Mouse (Mus musculus) hindbrain, embryonic 13.5 days (tissue): ENCODE data around the gene Morn2. TPM values are rescaled to one million over a fixed set of nuclear protein-coding genes. Genes with fewer than 3 reads are reported as not detected.

Experiments
- ATAC-seq: fragments of 200-750 bp; cut with Nextera tagmentation; 2 replicates; pipeline ENCODE4 v1.8.0; 2017; ENCODE audit warnings: moderate TSS enrichment; ENCODE audit not compliant: low FRiP score
- H3K27ac ChIP-seq: fragments of 300-500 bp; sonication (generic); 2 replicates; pipeline ENCODE4 v1.5.1; 2015; ENCODE audit warnings: inconsistent platforms, mild to moderate bottlenecking, moderate library complexity
- H3K27me3 ChIP-seq: fragments of 300-500 bp; sonication (generic); 2 replicates; pipeline ENCODE4 v1.6.1; 2015; ENCODE audit warnings: mild to moderate bottlenecking, inconsistent platforms
- H3K36me3 ChIP-seq: fragments of 300-500 bp; sonication (generic); 2 replicates; pipeline ENCODE4 v1.6.1; 2015; ENCODE audit warnings: mild to moderate bottlenecking, inconsistent platforms
- H3K4me1 ChIP-seq: fragments of 300-500 bp; sonication (generic); replicated peaks from 2 replicates; pipeline ENCODE4 v1.6.1; 2015; ENCODE audit warnings: inconsistent platforms
- H3K4me2 ChIP-seq: fragments of 300-500 bp; sonication (generic); 2 replicates; pipeline ENCODE4 v1.6.1; 2015; ENCODE audit warnings: inconsistent platforms, mild to moderate bottlenecking, moderate library complexity
- H3K4me3 ChIP-seq: fragments of 300-500 bp; sonication (generic); 2 replicates; pipeline ENCODE4 v1.5.1; 2015; ENCODE audit warnings: mild to moderate bottlenecking, inconsistent platforms
- H3K9ac ChIP-seq: fragments of 300-500 bp; sonication (generic); 2 replicates; pipeline ENCODE4 v1.6.1; 2015; ENCODE audit warnings: mild to moderate bottlenecking, inconsistent platforms
- H3K9me3 ChIP-seq: fragments of 300-500 bp; sonication (generic); 2 replicates; pipeline ENCODE4 v1.6.1; 2016; ENCODE audit warnings: inconsistent platforms
- WGBS: fragments of 180-500 bp; shearing (Covaris S2); methylation state at CpG from one replicate; pipeline ENCODE4 v1.1.7; 2015; 5-methylcytosine and 5-hydroxymethylcytosine counted together
- polyA plus RNA-seq: library from polyadenylated mRNA; unstranded; fragments of >200 nt; fragmentation: Nextera tagmentation; extraction: Ambion mirVana; gene quantifications from 2 replicates; pipeline ENCODE4 v1.2.1, GENCODE M21; 2015

Gene Morn2
- polyA plus RNA-seq, 1 experiment from 2014 or later, result 55.3 TPM

DNA sequence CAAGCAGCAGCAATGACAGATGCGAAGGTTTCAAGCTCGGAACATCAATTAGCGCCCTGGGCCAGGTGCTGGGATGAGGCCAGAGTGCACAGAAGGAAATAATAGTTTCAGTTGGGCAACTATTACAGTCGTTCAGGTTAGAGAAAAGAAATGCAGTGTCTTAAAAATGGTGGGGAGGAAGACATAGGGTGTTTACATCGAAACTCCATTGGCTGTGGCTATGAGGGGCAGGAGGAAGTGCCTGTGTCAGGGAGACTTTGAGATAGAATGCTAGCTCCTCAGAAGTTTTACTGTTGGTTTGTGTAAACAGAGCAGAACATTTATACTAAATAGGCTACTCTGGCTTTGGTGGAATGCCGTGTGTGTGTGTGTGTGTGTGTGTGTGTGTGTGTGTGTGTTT lies 2.0 kb upstream of the Morn2 start:
- Histone ChIP-seq H3K9ac (no peak overlapping the region), H3K4me3 (no peak overlapping the region)
- WGBS, result 90% methylated on average over 6 of the region's 6 CpGs

DNA sequence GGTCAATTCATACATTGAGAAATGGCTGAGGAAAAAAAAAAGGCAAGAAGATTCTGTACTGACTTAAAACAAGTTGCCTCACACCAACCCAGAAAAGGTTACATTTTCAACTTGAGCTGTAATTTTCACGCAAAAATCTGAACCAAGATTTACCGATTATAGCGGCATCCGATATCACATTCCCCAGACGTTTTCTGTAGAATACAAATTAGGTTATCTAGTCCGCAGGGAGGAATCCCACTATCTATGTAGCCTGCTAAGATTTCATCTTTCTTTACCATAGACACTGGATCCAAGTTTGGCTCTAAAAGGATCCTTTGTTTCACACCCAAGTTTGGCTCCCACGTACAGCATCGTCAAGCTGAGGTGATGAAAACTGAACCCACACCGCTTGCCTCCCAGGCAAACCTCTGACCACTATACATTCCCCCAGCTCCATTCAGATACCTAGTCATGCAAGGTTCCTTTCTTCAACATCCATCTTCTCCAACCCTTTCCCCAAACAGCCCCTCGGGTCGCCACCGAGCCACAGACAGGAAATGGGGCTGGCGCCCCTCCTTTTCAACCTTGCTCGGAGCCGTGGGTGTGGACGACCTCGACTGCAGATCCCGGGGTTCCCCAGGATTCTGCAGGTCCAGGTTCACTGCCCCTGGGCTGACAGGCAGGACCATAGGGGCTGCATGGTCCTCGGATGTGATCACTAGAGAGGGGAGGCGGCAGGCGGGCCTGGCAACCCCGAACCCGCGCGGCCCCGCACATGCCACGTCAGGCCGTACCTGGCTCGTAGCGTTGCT lies 526 bp upstream of the Morn2 start:
- no peaks in the 10 kb centered on the region for H3K27me3 ChIP-seq
- WGBS, result 2% methylated on average over 25 of the region's 30 CpGs
- ATAC-seq, result no peak; the same call in 1 of the 2 replicates
- H3K4me1 ChIP-seq, result peaks cover 15% of the 10 kb centered on the region
- peak overlapping the region; percentile 94 for H3K27ac ChIP-seq
- peak overlapping the region; percentile 90 for H3K4me3 ChIP-seq
- H3K9ac ChIP-seq, result peak overlapping the region; percentile 92
- peak overlapping the region; percentile 70 for H3K4me2 ChIP-seq
- no peaks in the 10 kb centered on the region; the same call in 1 of the 2 replicates for H3K36me3 ChIP-seq
- no peaks in the 10 kb centered on the region for H3K9me3 ChIP-seq

More for the DNA sequence above, 2.0 kb upstream of the Morn2 start:
- peaks cover 3% of the 10 kb centered on the region; the same call in 1 of the 2 replicates for H3K36me3 ChIP-seq
- no peak overlapping the region for H3K27ac ChIP-seq
- no peak for ATAC-seq
- peaks cover 15% of the 10 kb centered on the region for H3K4me1 ChIP-seq
- H3K9me3 ChIP-seq, result no peaks in the 10 kb centered on the region
- H3K27me3 ChIP-seq, result no peaks in the 10 kb centered on the region
- H3K4me2 ChIP-seq, result peak overlapping the region; percentile 70

DNA sequence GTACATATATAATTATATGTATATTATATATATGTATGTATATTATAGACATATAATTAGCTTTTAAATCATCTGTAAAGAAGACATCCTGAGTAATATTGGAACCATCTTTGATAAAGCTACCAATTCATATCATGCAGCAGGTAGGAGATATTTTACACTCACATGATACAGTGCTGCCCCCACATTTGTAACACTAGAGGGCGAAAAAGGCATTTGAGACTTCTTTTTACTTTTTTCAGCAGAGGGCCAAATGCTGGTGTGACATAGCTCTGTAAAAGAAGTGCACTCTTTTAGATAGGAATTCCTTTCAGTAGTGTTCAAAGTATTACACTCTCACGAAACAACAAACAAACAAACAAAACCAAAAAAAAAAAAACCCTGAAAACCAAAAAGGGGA lies 1.1 kb downstream of the Morn2 start:
- Histone ChIP-seq H3K9me3 (no peaks in the 10 kb centered on the region), H3K4me3 (no peak overlapping the region), H3K27me3 (no peaks in the 10 kb centered on the region), H3K4me1 (peaks cover 15% of the 10 kb centered on the region), H3K9ac (no peak overlapping the region), H3K27ac (no peak overlapping the region), H3K4me2 (no peak overlapping the region), H3K36me3 (no peaks in the 10 kb centered on the region)
- WGBS, result 29% methylated on average over 2 of the region's 2 CpGs
- ATAC-seq, result no peak

DNA sequence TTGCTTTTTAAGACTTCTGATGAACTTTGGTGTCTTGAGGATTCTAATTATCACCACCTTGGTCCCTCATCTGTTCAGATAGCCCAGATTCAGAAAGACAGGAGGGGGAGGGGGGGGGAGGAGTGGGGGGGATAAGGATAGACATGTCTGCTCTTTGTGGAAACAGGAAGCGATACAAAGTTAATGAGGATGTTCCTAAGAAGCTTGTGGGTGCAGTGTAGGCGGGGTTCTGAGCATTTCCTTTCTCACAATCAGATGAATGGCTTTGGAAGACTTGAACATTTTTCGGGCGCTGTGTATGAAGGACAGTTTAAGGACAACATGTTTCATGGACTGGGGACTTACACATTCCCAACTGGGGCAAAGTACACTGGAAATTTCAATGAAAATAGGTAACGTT lies 5.3 kb downstream of the Morn2 start:
- no peaks in the 10 kb centered on the region for H3K9me3 ChIP-seq
- H3K4me3 ChIP-seq, result no peak overlapping the region
- H3K4me2 ChIP-seq, result no peak overlapping the region
- no peak overlapping the region for H3K27ac ChIP-seq
- no peak overlapping the region for H3K9ac ChIP-seq
- no peaks in the 10 kb centered on the region for H3K4me1 ChIP-seq
- WGBS, result 94% methylated on average over 5 of the region's 5 CpGs
- H3K27me3 ChIP-seq, result no peaks in the 10 kb centered on the region
- no peaks in the 10 kb centered on the region for H3K36me3 ChIP-seq
- ATAC-seq, result no peak

DNA sequence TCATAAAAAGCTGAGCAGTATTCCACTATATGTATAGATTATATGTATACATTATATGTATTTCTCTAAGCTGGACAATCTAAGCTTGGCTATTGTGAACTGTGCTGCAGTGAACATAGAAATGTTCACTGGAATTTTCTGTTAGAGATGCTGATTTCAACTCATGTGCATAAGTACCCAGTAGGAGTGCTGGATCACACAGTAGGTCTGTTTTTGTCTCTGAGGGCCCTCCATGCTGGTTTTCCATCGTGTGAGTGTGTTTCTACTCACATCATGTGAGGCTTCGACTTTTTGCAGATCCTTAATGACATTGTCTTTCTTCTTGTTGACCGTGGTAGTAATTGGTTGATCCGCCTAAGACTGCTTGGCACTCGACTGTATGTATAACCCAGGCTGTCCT lies 8.8 kb downstream of the Morn2 start:
- Histone ChIP-seq H3K9ac (no peak overlapping the region), H3K36me3 (no peaks in the 10 kb centered on the region), H3K27ac (no peak overlapping the region), H3K4me2 (no peak overlapping the region), H3K4me3 (no peak overlapping the region), H3K4me1 (no peaks in the 10 kb centered on the region), H3K27me3 (no peaks in the 10 kb centered on the region), H3K9me3 (no peaks in the 10 kb centered on the region)
- WGBS, result 90% methylated on average over 5 of the region's 5 CpGs
- ATAC-seq, result no peak

DNA sequence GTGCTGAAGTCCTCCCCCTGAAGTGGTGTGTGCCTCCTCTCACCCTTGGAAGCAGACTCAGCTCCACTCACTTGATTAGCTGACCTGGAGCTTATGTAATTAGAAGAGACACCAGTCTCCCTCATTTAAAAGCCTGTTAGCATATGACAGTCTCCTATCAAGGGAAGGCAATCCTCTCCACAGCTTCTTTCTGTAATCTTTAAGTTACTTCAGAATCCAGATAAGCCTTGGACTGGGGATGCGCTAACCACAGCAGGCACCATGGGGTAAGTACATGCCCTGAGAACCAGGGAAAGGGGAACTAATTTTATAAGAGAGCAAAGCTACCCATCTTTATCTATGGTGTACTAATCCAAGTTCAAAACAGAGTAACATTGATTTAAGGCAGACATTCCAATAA lies 17.2 kb downstream of the Morn2 start, which contains the start of gene Arhgef33:
Gene Arhgef33 (plus strand): TSS at position 157 of the 400 bp plus-strand sequence.
- peaks cover 4% of the 10 kb centered on the region for H3K4me1 ChIP-seq
- no peaks in the 10 kb centered on the region for H3K9me3 ChIP-seq
- no peaks in the 10 kb centered on the region for H3K27me3 ChIP-seq
- no peak within 1 kb of the TSS for H3K27ac ChIP-seq
- no peaks in the 10 kb centered on the region for H3K36me3 ChIP-seq
- no peak within 1 kb of the TSS for H3K4me3 ChIP-seq
- 96% methylated on average over 1 of the region's 1 CpGs for WGBS
- ATAC-seq, result no peak
- H3K9ac ChIP-seq, result no peak within 1 kb of the TSS
- no peak within 1 kb of the TSS for H3K4me2 ChIP-seq

DNA sequence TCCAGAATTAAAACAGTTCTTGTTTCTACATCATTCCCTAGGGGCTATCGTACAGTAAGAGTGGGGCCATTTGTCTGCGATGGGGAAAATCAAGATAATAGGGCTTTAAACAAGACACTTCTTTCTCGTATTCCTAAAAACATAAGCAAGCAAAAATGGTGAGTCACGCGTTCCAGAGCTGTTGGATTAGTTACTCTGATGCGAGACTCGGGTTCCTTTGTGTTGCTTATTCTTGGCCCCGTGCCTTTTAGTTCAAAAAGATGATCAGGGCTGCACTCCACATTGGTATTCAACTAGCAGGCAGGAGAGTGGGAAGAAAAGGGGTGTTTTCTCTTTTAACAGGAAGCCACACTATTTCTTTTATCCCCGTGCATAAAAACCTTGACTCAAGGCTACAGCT lies 21.8 kb downstream of the Morn2 start:
- no peak overlapping the region for H3K4me3 ChIP-seq
- H3K9ac ChIP-seq, result no peak overlapping the region
- no peaks in the 10 kb centered on the region for H3K36me3 ChIP-seq
- no peaks in the 10 kb centered on the region for H3K9me3 ChIP-seq
- H3K4me1 ChIP-seq, result peaks cover 6% of the 10 kb centered on the region
- H3K27ac ChIP-seq, result no peak overlapping the region
- no peak overlapping the region for H3K4me2 ChIP-seq
- 57% methylated on average over 9 of the region's 9 CpGs for WGBS
- no peaks in the 10 kb centered on the region for H3K27me3 ChIP-seq
- ATAC-seq, result no peak

DNA sequence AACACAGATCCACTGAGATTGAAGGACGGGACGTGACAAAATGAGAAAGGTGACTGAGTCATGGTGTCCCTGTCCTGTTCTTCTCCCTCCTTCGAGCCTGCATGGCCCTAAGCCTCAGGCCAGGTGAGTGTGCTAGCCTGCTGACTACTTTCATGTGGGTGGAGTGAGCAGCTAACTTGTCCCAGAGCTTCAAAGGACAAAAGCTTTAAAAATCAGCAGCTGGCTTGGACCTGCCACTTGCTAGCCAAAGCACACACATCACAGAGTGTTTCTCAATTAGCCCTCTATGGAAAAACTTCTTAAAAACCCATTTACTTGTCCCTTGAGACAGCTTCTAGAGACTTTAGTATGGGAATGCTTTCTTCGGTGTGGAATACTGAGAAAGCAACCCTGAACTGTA lies 22.4 kb downstream of the Morn2 start:
- Histone ChIP-seq H3K27me3 (no peaks in the 10 kb centered on the region), H3K9me3 (no peaks in the 10 kb centered on the region), H3K27ac (no peak overlapping the region), H3K4me2 (no peak overlapping the region), H3K4me1 (peaks cover 6% of the 10 kb centered on the region), H3K36me3 (no peaks in the 10 kb centered on the region), H3K9ac (no peak overlapping the region), H3K4me3 (no peak overlapping the region)
- no peak for ATAC-seq
- WGBS, result 83% methylated on average over 4 of the region's 4 CpGs

DNA sequence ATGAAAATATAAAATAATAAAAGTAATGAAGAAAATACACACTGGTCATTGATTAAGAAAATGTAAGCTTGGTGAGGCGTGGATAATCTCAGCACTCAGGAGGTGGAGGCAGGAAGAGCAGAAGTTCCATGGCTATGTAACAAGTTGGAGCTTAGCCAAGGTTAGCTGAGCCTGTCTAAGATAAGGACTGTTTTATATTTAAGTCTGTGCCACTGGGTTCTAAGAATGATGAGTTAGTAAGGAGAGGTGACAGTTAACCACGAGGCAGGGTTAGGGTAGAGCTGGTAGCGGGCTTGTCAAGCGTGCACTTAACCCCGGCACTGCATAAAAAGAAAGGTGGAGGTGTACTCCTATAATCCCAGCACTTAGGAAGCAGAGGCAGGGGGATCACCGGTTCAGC lies 32.2 kb downstream of the Morn2 start:
- WGBS, result 91% methylated on average over 6 of the region's 6 CpGs
- Histone ChIP-seq H3K36me3 (no peaks in the 10 kb centered on the region), H3K4me1 (no peaks in the 10 kb centered on the region), H3K9ac (no peak overlapping the region), H3K4me2 (no peak overlapping the region), H3K27ac (no peak overlapping the region), H3K9me3 (no peaks in the 10 kb centered on the region), H3K27me3 (no peaks in the 10 kb centered on the region), H3K4me3 (no peak overlapping the region)
- no peak for ATAC-seq

DNA sequence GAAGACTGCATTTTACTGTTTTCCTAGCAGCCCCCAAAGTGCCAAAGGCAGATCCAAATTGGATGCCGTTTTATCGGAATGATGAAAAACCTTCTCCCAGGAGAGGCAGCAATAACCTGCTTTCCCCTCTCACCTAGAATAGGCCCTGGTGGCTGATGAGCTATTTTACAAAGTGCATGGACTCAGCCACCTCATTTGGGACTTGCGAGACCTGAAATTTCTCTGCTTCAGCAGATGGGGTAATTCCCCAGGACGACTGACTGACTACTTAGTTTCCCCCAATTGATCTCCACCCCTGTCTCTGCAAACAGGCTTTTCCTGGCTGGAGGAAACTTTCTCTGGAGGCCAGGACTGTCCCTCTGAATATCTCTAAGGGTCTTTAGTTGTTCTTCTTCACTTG lies 33.0 kb downstream of the Morn2 start:
- no peak overlapping the region for H3K9ac ChIP-seq
- no peak overlapping the region for H3K4me3 ChIP-seq
- no peaks in the 10 kb centered on the region for H3K9me3 ChIP-seq
- WGBS, result 84% methylated on average over 4 of the region's 4 CpGs
- H3K27me3 ChIP-seq, result no peaks in the 10 kb centered on the region
- no peak overlapping the region for H3K4me2 ChIP-seq
- H3K36me3 ChIP-seq, result no peaks in the 10 kb centered on the region
- ATAC-seq, result no peak
- no peak overlapping the region for H3K27ac ChIP-seq
- no peaks in the 10 kb centered on the region for H3K4me1 ChIP-seq

DNA sequence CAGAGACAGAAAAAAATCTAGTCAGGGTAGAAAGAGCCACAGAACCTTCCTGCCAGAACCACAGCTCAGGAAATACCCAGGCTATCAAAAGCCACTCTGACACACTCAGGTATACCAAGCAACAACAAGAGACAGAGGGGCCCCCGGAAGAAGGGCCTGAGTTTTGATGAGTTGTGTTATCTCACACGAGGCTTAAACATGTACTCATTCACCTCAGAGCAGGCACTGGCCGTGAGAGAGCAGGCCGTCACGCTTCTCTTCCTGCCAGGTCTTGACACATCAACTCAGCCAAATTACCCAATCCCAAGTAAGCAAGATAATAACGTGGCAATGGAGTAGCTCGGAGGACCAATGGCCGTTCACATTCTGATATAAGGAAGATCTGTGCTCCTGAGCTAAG lies 33.7 kb downstream of the Morn2 start:
- 83% methylated on average over 8 of the region's 8 CpGs for WGBS
- Histone ChIP-seq H3K4me1 (no peaks in the 10 kb centered on the region), H3K27ac (no peak overlapping the region), H3K4me2 (no peak overlapping the region), H3K9ac (no peak overlapping the region), H3K36me3 (no peaks in the 10 kb centered on the region), H3K27me3 (no peaks in the 10 kb centered on the region), H3K9me3 (no peaks in the 10 kb centered on the region), H3K4me3 (no peak overlapping the region)
- no peak for ATAC-seq

DNA sequence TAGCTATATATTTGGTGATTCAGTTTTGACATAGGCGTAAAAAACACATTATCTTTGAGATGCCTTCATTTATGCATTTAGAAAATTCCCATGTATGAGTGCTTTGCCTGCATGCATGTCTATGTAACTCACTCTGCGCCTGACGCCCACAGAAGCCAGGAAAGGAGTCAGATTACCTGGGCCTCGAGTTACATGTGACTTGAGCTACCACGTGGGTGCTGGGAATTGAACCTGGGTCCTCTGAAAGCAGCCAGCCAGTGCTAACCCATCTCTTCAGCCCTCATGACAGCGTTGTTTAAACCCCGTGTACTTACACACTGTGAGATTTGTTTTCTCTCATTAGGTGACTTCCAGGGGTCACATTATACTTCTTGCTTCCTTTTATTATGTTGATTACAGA lies 34.5 kb downstream of the Morn2 start:
- Histone ChIP-seq H3K27me3 (no peaks in the 10 kb centered on the region), H3K4me1 (no peaks in the 10 kb centered on the region), H3K27ac (no peak overlapping the region), H3K9me3 (no peaks in the 10 kb centered on the region), H3K4me3 (no peak overlapping the region), H3K9ac (no peak overlapping the region), H3K36me3 (no peaks in the 10 kb centered on the region), H3K4me2 (no peak overlapping the region)
- ATAC-seq, result no peak
- WGBS, result 85% methylated on average over 7 of the region's 7 CpGs

DNA sequence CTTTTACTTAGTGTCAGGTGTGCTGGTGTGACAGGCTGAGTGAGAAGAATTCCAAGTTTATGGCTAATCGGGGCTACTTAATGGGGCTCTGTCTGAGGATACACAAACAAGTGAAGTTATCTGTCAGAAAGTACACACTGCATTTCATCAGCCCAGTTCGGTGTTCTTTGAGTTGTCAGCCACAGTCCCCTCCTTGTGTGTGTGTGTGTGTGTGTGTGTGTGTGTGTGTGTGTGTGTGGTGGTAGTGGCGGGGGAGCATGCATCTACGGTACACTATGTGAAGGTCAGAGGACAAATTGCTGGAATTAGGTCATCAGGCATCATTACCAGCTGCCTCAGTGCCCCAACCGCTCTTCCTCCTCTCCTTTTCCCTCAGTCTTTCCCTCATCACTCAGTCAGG lies 35.5 kb downstream of the Morn2 start:
- 90% methylated on average over 4 of the region's 5 CpGs for WGBS
- Histone ChIP-seq H3K9ac (no peak overlapping the region), H3K27ac (no peak overlapping the region), H3K4me2 (no peak overlapping the region), H3K36me3 (no peaks in the 10 kb centered on the region), H3K4me1 (no peaks in the 10 kb centered on the region), H3K4me3 (no peak overlapping the region), H3K27me3 (no peaks in the 10 kb centered on the region), H3K9me3 (no peaks in the 10 kb centered on the region)
- ATAC-seq, result no peak
